Mouse (Mus musculus) limb, embryonic 12.5 days (tissue): ENCODE data around the gene Wwox. TPM values are rescaled to one million over a fixed set of nuclear protein-coding genes. Genes with fewer than 3 reads are reported as not detected.

Experiments
- ATAC-seq: fragments of 200-750 bp; cut with Nextera tagmentation; 2 replicates; pipeline ENCODE4 v1.8.0; 2017; ENCODE audit warnings: low read depth, moderate TSS enrichment; ENCODE audit not compliant: insufficient number of reproducible peaks, insufficient read depth, low FRiP score, low TSS enrichment
- H3K27ac ChIP-seq: fragments of 300-500 bp; sonication (generic); 2 replicates; pipeline ENCODE4 v1.5.1; 2016; ENCODE audit warnings: mild to moderate bottlenecking, moderate library complexity
- H3K27me3 ChIP-seq: fragments of 300-500 bp; sonication (generic); 2 replicates; pipeline ENCODE4 v1.6.1; 2016; ENCODE audit warnings: mild to moderate bottlenecking, moderate library complexity
- H3K36me3 ChIP-seq: fragments of 300-500 bp; sonication (generic); 2 replicates; pipeline ENCODE4 v1.6.1; 2016; ENCODE audit warnings: mild to moderate bottlenecking, moderate library complexity
- H3K4me1 ChIP-seq: fragments of 300-500 bp; sonication (generic); replicated peaks from 2 replicates; pipeline ENCODE4 v1.6.1; 2016
- H3K4me2 ChIP-seq: fragments of 300-500 bp; sonication (generic); 2 replicates; pipeline ENCODE4 v1.6.1; 2016; ENCODE audit warnings: mild to moderate bottlenecking, moderate library complexity
- H3K4me3 ChIP-seq: fragments of 300-500 bp; sonication (generic); replicated peaks from 2 replicates; pipeline ENCODE4 v1.5.1; 2016; ENCODE audit warnings: mild to moderate bottlenecking
- H3K9ac ChIP-seq: fragments of 300-500 bp; sonication (generic); replicated peaks from 2 replicates; pipeline ENCODE4 v1.6.1; 2016; ENCODE audit warnings: mild to moderate bottlenecking, moderate library complexity
- H3K9me3 ChIP-seq: fragments of 300-500 bp; sonication (generic); 2 replicates; pipeline ENCODE4 v1.6.1; 2016; ENCODE audit warnings: mild to moderate bottlenecking, moderate library complexity
- WGBS: fragments of 180-500 bp; shearing (Covaris S2); methylation state at CpG from one replicate; pipeline ENCODE4 v1.1.7; 2016; 5-methylcytosine and 5-hydroxymethylcytosine counted together
- polyA plus RNA-seq: library from polyadenylated mRNA; unstranded; fragments of >200 nt; fragmentation: Nextera tagmentation; extraction: Ambion mirVana; gene quantifications from 2 replicates; pipeline ENCODE4 v1.2.1, GENCODE M21; 2016

The Wwox gene
- polyA plus RNA-seq, 1 experiment from 2014 or later = 10.2 TPM

DNA sequence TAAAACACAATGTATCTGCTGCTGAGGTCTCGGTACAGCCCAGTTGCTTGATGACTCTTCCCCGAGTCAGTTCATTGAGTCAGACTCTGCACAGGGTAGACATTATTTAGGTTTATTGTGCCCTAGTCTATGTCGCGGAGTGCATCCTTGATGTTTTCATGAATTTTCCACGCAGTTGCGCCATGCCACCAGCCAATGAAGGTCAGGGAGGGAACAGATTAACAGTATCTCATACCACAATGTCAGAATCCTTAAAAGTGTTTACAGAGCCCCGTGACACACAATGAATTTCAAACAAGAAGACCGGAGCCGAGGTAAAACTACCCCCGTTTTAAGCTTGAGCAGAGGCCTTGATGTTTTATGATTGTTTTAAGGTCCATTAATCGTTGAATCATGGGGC is 561.3 kb downstream of the Wwox start:
- no peaks in the 10 kb centered on the region for H3K4me1 ChIP-seq
- peaks cover 4% of the 10 kb centered on the region; the same call in 1 of the 2 replicates for H3K9me3 ChIP-seq
- H3K4me2 ChIP-seq = no peak overlapping the region
- no peaks in the 10 kb centered on the region for H3K27me3 ChIP-seq
- 63% methylated on average over 11 of the region's 11 CpGs for WGBS
- H3K4me3 ChIP-seq = no peak overlapping the region
- no peak for ATAC-seq
- H3K9ac ChIP-seq = no peak overlapping the region
- H3K27ac ChIP-seq = no peak overlapping the region
- no peaks in the 10 kb centered on the region for H3K36me3 ChIP-seq

DNA sequence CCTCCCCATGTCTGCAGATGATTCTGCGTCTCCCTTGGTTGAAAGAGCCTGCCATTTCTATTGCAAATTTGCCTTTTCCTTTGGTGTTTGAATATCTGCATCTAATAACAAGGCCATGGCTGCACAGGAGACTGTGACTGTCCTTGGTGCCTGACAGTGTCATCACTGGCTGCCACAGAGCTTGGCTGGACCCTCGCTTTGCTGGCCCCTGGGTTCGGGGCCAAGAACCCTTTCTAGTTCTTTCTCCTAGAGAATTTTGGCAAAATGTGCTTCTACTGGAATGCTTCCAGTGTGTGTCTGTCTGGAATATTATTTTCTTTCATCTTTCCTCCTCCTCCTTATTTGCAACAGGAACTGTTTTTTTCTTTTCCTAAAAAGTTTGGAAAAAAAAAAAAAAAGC is 565.6 kb downstream of the Wwox start:
- no peak overlapping the region for H3K4me3 ChIP-seq
- H3K27ac ChIP-seq = no peak overlapping the region
- no peak overlapping the region for H3K4me2 ChIP-seq
- 93% methylated on average over 3 of the region's 3 CpGs for WGBS
- no peak for ATAC-seq
- peaks cover 9% of the 10 kb centered on the region; the same call in 1 of the 2 replicates for H3K4me1 ChIP-seq
- no peak overlapping the region for H3K9ac ChIP-seq
- H3K36me3 ChIP-seq = no peaks in the 10 kb centered on the region
- H3K9me3 ChIP-seq = no peaks in the 10 kb centered on the region
- H3K27me3 ChIP-seq = peaks cover 3% of the 10 kb centered on the region; the same call in 1 of the 2 replicates

DNA sequence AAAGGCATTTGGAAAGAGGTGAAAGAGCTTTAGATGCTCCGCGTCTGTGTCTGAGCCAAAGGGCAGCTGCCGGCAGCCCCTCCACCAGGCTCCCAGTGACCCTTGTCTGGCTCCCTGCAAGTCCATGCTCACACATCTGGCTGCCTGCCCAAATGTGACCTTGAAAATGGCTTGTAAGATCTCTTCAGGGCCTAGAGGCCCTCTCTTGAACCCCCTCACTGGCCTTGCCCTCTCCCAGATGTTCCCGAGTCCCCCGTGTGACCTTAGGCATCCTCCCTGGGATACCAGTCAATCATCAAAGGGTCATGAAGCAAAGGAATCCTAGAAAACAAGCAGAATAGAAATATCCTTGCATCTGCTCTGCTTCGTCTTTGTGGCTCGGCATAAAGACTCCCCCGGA is 567.1 kb downstream of the Wwox start:
- Histone ChIP-seq H3K4me2 (no peak overlapping the region), H3K9me3 (no peaks in the 10 kb centered on the region), H3K27me3 (peaks cover 3% of the 10 kb centered on the region; the same call in 1 of the 2 replicates), H3K4me3 (no peak overlapping the region), H3K36me3 (no peaks in the 10 kb centered on the region), H3K9ac (no peak overlapping the region), H3K27ac (no peak overlapping the region), H3K4me1 (peaks cover 14% of the 10 kb centered on the region)
- WGBS = 56% methylated on average over 8 of the region's 8 CpGs
- no peak for ATAC-seq

DNA sequence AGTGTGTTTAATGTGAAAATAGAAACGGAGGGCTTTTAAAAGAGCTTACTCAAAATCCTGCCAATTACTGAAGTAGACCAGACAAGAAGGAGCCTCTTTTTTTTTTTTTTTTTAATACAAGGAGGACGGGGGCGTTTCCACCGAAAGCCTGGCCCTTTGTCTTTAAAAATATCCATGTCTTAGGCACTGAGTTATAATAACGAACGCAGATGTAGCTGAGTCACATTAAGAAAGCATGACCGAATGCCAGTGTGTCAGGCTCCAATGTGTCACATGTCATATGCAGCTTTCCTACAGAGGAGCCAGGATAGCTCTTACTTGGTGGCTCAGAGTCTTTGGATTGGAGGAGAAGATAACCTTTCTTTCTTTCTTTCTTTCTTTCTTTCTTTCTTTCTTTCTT is 567.8 kb downstream of the Wwox start:
- H3K36me3 ChIP-seq = no peaks in the 10 kb centered on the region
- H3K9ac ChIP-seq = no peak overlapping the region
- H3K27me3 ChIP-seq = peaks cover 9% of the 10 kb centered on the region
- H3K4me3 ChIP-seq = no peak overlapping the region
- no peak overlapping the region for H3K4me2 ChIP-seq
- H3K9me3 ChIP-seq = no peaks in the 10 kb centered on the region
- H3K27ac ChIP-seq = no peak overlapping the region
- no peak for ATAC-seq
- WGBS = 73% methylated on average over 7 of the region's 7 CpGs
- H3K4me1 ChIP-seq = peaks cover 14% of the 10 kb centered on the region

DNA sequence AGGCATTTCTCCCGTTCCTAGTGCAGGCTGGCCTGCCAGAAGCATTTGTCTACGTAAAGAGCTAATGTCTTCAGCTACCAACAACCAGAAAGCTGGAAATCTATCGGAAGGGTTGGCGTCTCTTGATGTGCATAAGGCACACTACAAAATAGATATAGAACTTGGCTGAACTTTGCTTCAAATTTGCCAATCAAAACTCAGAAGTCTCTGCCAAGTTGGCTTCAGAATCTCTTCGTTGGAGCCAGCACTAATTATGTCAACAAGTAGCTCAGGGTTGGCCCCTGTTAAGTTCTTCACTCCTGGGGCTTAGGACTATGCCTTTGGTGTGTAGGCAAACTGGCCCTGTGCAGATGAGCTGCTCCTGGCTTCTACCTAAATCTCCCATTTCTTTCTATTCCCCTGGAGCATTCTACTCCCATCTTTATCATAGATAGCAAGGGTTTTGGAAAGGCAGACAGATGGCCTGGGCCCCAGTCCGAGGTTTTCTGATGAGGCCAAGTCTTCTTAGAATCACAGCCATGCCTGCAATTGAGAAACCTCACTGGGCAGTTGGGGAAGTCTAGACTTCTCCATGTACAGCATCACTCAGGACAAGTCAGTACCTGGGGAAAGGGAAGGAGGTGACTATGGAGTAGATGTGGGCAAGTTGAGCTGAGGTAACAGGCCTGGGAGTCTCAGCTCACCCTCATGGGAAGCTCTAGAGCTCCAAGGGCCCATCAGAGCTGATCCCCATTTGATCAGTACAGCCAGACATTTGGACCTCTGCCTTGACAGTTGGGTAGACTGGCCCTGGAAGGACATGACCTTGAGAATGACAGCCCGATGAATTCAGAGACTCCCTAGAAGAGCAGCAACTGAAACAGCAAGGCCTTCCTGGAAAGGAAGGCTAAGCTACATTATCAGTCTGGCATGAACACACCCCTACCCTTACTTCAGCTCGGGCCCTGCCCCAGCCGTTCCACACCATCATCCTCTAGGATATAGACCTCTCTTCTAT is 569.5 kb downstream of the Wwox start:
- Histone ChIP-seq H3K4me1 (peaks cover 14% of the 10 kb centered on the region), H3K27ac (no peak overlapping the region), H3K4me3 (no peak overlapping the region), H3K9ac (no peak overlapping the region), H3K27me3 (peaks cover 14% of the 10 kb centered on the region), H3K9me3 (no peaks in the 10 kb centered on the region), H3K36me3 (no peaks in the 10 kb centered on the region), H3K4me2 (no peak overlapping the region)
- ATAC-seq = no peak
- WGBS = 88% methylated on average over 9 of the region's 9 CpGs

DNA sequence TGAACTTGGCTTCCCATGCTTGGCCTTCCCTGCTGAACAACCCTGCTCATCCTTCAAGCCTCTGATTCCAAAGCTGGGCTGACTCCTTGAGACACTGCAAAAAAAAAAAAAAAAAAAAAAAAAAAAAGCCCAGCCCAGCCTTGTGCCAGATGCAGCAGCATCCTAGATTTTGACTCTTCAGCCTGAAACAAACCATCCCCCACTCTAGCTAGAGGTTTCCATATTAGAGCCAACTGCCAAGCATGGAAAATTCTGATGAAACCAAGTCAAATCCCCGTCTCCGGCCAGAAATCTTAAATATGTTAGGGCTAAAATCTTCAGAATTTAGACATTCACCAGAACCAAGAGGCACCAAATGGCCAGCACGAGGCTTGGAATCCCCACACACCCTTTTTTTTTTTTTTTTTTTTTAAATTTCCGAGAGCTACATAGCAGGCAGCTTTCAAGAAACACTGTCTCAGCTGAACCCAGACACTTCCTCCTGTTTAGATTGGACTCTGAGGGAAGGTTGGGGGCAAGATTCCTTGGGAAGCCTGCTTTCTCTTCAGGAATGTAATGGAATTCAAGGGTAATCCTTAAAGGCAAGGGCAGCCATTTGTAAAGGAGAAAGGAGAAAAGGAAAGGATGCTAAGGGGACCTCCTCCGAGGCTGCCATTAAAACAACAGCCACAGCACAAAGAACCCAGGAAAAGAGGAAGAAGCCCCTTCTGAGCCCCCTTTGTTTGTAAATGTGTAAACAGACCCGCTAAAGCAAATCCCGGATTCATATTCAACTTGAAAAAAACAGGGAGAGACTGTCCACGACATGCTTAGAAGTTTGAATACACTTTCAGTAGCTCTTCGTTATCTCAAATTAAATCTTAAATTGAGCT is 570.7 kb downstream of the Wwox start:
- H3K4me2 ChIP-seq = no peak overlapping the region

DNA sequence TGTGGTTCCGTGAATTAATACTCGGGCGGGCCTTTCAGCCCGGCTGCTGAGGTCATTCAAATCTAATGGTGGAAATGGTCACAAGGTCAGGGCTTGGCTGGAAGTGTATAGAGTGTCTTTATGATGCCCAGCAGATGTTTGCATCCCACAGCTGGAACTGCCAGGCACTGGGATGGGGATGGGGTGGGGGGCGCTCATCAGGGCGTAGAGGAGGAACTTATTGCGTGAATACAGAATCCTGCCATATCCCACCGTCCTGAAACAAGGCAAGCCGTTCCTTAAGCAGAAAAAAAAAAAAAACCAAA is 571.3 kb downstream of the Wwox start:
- Histone ChIP-seq H3K27ac (no peak overlapping the region), H3K36me3 (no peaks in the 10 kb centered on the region), H3K4me3 (no peak overlapping the region), H3K4me1 (peaks cover 15% of the 10 kb centered on the region), H3K27me3 (peaks cover 15% of the 10 kb centered on the region), H3K4me2 (no peak overlapping the region), H3K9me3 (no peaks in the 10 kb centered on the region), H3K9ac (no peak overlapping the region)
- WGBS = 67% methylated on average over 9 of the region's 9 CpGs
- ATAC-seq = no peak

More for the DNA sequence above, 570.7 kb downstream of the Wwox start:
- peaks cover 15% of the 10 kb centered on the region for H3K27me3 ChIP-seq
- no peaks in the 10 kb centered on the region for H3K36me3 ChIP-seq
- no peaks in the 10 kb centered on the region for H3K9me3 ChIP-seq
- H3K27ac ChIP-seq = no peak overlapping the region
- peaks cover 14% of the 10 kb centered on the region for H3K4me1 ChIP-seq
- H3K4me3 ChIP-seq = no peak overlapping the region
- no peak for ATAC-seq
- no peak overlapping the region for H3K9ac ChIP-seq
- WGBS = 41% methylated on average over 9 of the region's 9 CpGs

DNA sequence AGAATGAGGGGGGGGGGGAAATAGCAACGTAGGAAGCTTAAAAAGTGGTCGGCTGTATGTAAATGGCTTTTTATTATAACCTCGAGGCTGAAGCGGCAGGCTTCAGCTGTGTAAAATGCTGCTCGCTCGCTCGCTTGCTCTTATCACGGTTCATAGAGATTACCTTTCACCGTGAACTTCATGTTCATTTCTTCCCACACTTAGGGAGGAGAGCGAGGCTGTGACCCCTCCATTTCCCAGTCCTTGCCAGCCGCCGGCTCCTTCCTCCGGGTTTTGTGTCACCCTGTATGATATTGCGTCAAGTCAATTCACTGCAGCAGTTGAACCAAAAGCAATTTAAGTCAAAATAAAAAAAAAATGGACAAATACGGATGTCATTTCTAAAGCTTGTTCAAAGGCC is 580.2 kb downstream of the Wwox start:
- Histone ChIP-seq H3K9me3 (no peaks in the 10 kb centered on the region), H3K36me3 (no peaks in the 10 kb centered on the region), H3K9ac (no peak overlapping the region), H3K4me2 (no peak overlapping the region), H3K4me3 (no peak overlapping the region), H3K27ac (no peak overlapping the region), H3K4me1 (peaks cover 16% of the 10 kb centered on the region), H3K27me3 (no peaks in the 10 kb centered on the region)
- WGBS = 74% methylated on average over 15 of the region's 15 CpGs
- no peak for ATAC-seq

DNA sequence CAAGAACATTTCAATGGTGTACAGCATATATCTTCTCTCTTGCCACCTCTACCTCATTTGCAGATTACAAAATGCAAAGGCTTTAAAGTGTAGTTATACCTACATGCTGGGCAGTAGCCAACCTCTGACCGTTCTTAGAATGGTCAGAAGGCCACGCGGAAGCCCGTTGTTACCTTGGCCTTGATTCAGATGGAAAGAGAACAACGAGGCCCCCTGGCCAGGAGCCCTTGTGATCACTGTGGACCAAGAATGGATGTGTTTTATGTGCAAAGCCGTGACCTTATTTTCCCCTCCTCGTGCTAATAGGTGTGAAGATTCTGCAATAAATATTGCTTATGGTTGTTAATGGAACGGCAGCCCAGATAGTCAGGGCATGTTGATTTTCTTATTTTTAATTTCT is 582.3 kb downstream of the Wwox start:
- Histone ChIP-seq H3K9ac (no peak overlapping the region), H3K27me3 (no peaks in the 10 kb centered on the region), H3K4me3 (no peak overlapping the region), H3K27ac (no peak overlapping the region), H3K36me3 (no peaks in the 10 kb centered on the region), H3K4me2 (no peak overlapping the region), H3K9me3 (no peaks in the 10 kb centered on the region), H3K4me1 (peaks cover 7% of the 10 kb centered on the region)
- no peak for ATAC-seq
- 76% methylated on average over 8 of the region's 8 CpGs for WGBS

DNA sequence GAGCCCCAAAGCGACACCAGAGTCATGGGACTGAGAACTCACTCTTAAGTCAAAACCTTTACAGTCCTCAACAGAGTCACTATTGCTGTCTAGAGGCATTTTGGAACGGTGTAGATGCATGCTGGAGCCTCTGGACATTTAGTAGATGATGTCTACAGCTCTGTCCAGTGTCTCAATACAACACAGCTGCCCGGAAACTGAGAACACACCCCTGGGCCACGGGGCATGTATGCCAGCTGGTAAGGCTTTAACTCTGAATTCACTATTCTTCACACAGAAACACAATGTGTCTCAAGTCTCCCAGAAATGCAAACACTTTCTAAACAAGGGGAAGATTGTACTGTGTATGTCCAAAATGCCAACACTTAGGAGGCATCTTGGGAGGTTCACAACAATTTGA is 584.6 kb downstream of the Wwox start:
- Histone ChIP-seq H3K4me2 (no peak overlapping the region), H3K27ac (no peak overlapping the region), H3K9ac (no peak overlapping the region), H3K4me3 (no peak overlapping the region), H3K36me3 (no peaks in the 10 kb centered on the region), H3K9me3 (no peaks in the 10 kb centered on the region), H3K4me1 (no peaks in the 10 kb centered on the region), H3K27me3 (no peaks in the 10 kb centered on the region)
- 91% methylated on average over 4 of the region's 4 CpGs for WGBS
- ATAC-seq = no peak

DNA sequence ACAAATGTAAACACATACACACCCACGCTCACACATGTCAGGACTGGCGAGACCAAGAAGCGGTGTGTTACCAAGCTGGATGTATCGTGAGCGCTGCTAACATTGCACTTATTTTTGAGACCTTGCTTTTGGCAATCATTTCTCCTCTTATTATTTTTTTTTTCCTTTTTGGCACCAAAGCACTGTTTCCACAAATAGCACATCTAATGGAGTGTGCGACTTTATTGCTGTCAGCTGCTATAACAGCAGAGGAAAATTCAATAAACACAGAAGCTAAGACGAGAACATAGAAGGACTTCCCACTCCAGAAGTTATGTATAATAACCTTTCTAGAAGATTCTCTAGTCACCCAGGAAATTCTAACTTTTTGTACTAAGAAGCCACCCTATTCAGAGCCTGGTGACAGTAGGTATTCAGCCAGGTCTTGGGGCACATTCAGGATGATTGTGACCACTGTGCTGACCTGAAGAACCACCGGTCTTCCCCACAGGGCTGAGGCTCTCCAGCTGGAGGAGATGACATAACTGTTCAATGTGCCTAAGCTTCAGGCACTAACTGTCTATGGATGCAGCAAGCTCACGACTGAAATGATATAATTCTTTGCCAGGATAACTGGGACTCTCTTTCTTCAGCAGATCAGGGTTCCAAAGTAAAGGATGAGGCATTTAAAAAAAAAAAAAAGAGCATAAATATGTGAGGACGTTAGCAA is 586.1 kb downstream of the Wwox start:
- Histone ChIP-seq H3K36me3 (no peaks in the 10 kb centered on the region), H3K27me3 (no peaks in the 10 kb centered on the region), H3K27ac (no peak overlapping the region), H3K9me3 (no peaks in the 10 kb centered on the region), H3K4me3 (no peak overlapping the region), H3K9ac (no peak overlapping the region), H3K4me1 (no peaks in the 10 kb centered on the region), H3K4me2 (no peak overlapping the region)
- ATAC-seq = no peak
- WGBS = 79% methylated on average over 10 of the region's 10 CpGs
